Mouse (Mus musculus): ENCODE data around the gene Rnf126. TPM values are rescaled to one million over a fixed set of nuclear protein-coding genes. Genes with fewer than 3 reads are reported as not detected.
A peak's percentile ranks its signal among the peaks of the same experiment; 100 is the strongest.

Gene Rnf126
- polyA plus RNA-seq, 1 experiment from 2014 or later = 62.5 TPM

- 92% methylated on average over 10 of the region's 10 CpGs for WGBS
- H3K9ac ChIP-seq (ENCODE audit: low read length) = no peak overlapping the region
Observed at GRCm38 (mm10) chr10:79738259-79738658, 28.5 kb downstream of the Rnf126 start.

GRCm38 (mm10) chr10:79736706-79737105 is 30.0 kb downstream of the Rnf126 start:
- Histone ChIP-seq H3K36me3 (ENCODE audit: control insufficient read depth, insufficient read depth, low read length) (peaks cover 75% of the 10 kb centered on the region), H3K4me3 (ENCODE audit: control insufficient read depth in 1 of 2, insufficient read depth in 1 of 2, low read depth in 1 of 2, low read length in 2 of 2) (no peak overlapping the region), H3K4me2 (ENCODE audit: low read length) (no peak overlapping the region), H3K4me1 (ENCODE audit: control insufficient read depth in 2 of 2, insufficient read depth in 2 of 2, low read length in 2 of 2) (no peaks in the 10 kb centered on the region), H3K9ac (ENCODE audit: low read length) (no peak overlapping the region), H3K9me3 (ENCODE audit: control insufficient read depth, low read length) (peaks cover 57% of the 10 kb centered on the region), H3K27me3 (ENCODE audit: control insufficient read depth, insufficient read depth, low read length) (peaks cover 8% of the 10 kb centered on the region; the same call in 1 of the 2 replicates), H3K27ac (replicated peaks in 1 of 2; ENCODE audit: control insufficient read depth in 1 of 2, insufficient read depth in 1 of 2, low read depth in 2 of 2, low read length in 2 of 2) (no peak overlapping the region)
- ATAC-seq (ENCODE audit: insufficient number of reproducible peaks, insufficient read depth, low FRiP score, low read depth) = no peak
- 81% methylated on average over 14 of the region's 14 CpGs for WGBS

More at GRCm38 (mm10) chr10:79738259-79738658, 28.5 kb downstream of the Rnf126 start:
- Histone ChIP-seq H3K9me3 (ENCODE audit: control insufficient read depth, low read length) (peaks cover 53% of the 10 kb centered on the region), H3K36me3 (ENCODE audit: control insufficient read depth, insufficient read depth, low read length) (peaks cover 90% of the 10 kb centered on the region), H3K27ac (replicated peaks in 1 of 2; ENCODE audit: control insufficient read depth in 1 of 2, insufficient read depth in 1 of 2, low read depth in 2 of 2, low read length in 2 of 2) (no peak overlapping the region), H3K4me3 (ENCODE audit: control insufficient read depth in 1 of 2, insufficient read depth in 1 of 2, low read depth in 1 of 2, low read length in 2 of 2) (no peak overlapping the region), H3K4me1 (ENCODE audit: control insufficient read depth in 2 of 2, insufficient read depth in 2 of 2, low read length in 2 of 2) (no peaks in the 10 kb centered on the region), H3K4me2 (ENCODE audit: low read length) (no peak overlapping the region), H3K27me3 (ENCODE audit: control insufficient read depth, insufficient read depth, low read length) (peaks cover 8% of the 10 kb centered on the region; the same call in 1 of the 2 replicates)
- ATAC-seq (ENCODE audit: insufficient number of reproducible peaks, insufficient read depth, low FRiP score, low read depth) = no peak

- 25% methylated on average over 42 of the region's 52 CpGs for whole genome bisulfite sequencing
- ATAC-seq (ENCODE audit: insufficient number of reproducible peaks, insufficient read depth, low FRiP score, low read depth) = no peak
- no peaks in the 10 kb centered on the region for H3K4me1 ChIP-seq (ENCODE audit: control insufficient read depth in 2 of 2, insufficient read depth in 2 of 2, low read length in 2 of 2)
- peaks cover 8% of the 10 kb centered on the region; the same call in 1 of the 2 replicates for H3K27me3 ChIP-seq (ENCODE audit: control insufficient read depth, insufficient read depth, low read length)
- H3K27ac ChIP-seq (replicated peaks in 1 of 2; ENCODE audit: control insufficient read depth in 1 of 2, insufficient read depth in 1 of 2, low read depth in 2 of 2, low read length in 2 of 2) = no peak overlapping the region
- H3K4me3 ChIP-seq (ENCODE audit: control insufficient read depth in 1 of 2, insufficient read depth in 1 of 2, low read depth in 1 of 2, low read length in 2 of 2) = no peak overlapping the region
- peaks cover 61% of the 10 kb centered on the region for H3K36me3 ChIP-seq (ENCODE audit: control insufficient read depth, insufficient read depth, low read length)
- H3K9me3 ChIP-seq (ENCODE audit: control insufficient read depth, low read length) = peaks cover 50% of the 10 kb centered on the region
- peak overlapping the region; percentile 25; the same call in 1 of the 2 replicates for H3K4me2 ChIP-seq (ENCODE audit: low read length)
- H3K9ac ChIP-seq (ENCODE audit: low read length) = no peak overlapping the region
Observed at GRCm38 (mm10) chr10:79735361-79735760, 31.4 kb downstream of the Rnf126 start.

DNA sequence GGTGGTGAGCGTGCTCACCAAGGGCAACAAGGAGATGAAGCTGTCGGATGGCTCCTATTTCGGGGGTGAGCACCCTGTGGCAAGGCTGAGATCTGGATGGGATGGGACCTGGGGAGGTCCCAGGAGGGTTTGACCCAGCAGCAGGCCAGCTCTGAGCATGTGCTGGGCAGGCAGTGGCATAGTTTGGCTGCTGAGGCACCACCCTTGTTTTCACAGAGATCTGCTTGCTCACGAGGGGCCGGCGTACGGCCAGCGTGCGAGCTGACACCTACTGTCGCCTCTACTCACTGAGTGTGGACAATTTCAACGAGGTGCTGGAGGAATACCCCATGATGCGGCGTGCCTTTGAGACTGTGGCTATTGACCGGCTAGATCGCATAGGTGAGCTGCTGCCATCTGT is 32.9 kb downstream of the Rnf126 start:
- Histone ChIP-seq H3K36me3 (ENCODE audit: control insufficient read depth, insufficient read depth, low read length) (peaks cover 46% of the 10 kb centered on the region), H3K9ac (ENCODE audit: low read length) (no peak overlapping the region), H3K4me2 (ENCODE audit: low read length) (no peak overlapping the region), H3K9me3 (ENCODE audit: control insufficient read depth, low read length) (peaks cover 35% of the 10 kb centered on the region), H3K27ac (replicated peaks in 1 of 2; ENCODE audit: control insufficient read depth in 1 of 2, insufficient read depth in 1 of 2, low read depth in 2 of 2, low read length in 2 of 2) (no peak overlapping the region), H3K4me1 (ENCODE audit: control insufficient read depth in 2 of 2, insufficient read depth in 2 of 2, low read length in 2 of 2) (peaks cover 2 to 4% of the 10 kb centered on the region in 2 experiments; a peak in 3 of 4 replicates), H3K27me3 (ENCODE audit: control insufficient read depth, insufficient read depth, low read length) (peaks cover 8% of the 10 kb centered on the region; the same call in 1 of the 2 replicates), H3K4me3 (ENCODE audit: control insufficient read depth in 1 of 2, insufficient read depth in 1 of 2, low read depth in 1 of 2, low read length in 2 of 2) (no peak overlapping the region)
- no peak for ATAC-seq (ENCODE audit: insufficient number of reproducible peaks, insufficient read depth, low FRiP score, low read depth)
- 78% methylated on average over 15 of the region's 15 CpGs for WGBS

- Histone ChIP-seq H3K36me3 (ENCODE audit: control insufficient read depth, insufficient read depth, low read length) (peaks cover 33% of the 10 kb centered on the region), H3K4me2 (ENCODE audit: low read length) (no peak overlapping the region), H3K4me1 (ENCODE audit: control insufficient read depth in 2 of 2, insufficient read depth in 2 of 2, low read length in 2 of 2) (peaks cover 2 to 4% of the 10 kb centered on the region in 2 experiments; a peak in 3 of 4 replicates), H3K9me3 (ENCODE audit: control insufficient read depth, low read length) (peaks cover 22% of the 10 kb centered on the region), H3K27me3 (ENCODE audit: control insufficient read depth, insufficient read depth, low read length) (peaks cover 8% of the 10 kb centered on the region; the same call in 1 of the 2 replicates), H3K27ac (replicated peaks in 1 of 2; ENCODE audit: control insufficient read depth in 1 of 2, insufficient read depth in 1 of 2, low read depth in 2 of 2, low read length in 2 of 2) (no peak overlapping the region), H3K4me3 (ENCODE audit: control insufficient read depth in 1 of 2, insufficient read depth in 1 of 2, low read depth in 1 of 2, low read length in 2 of 2) (no peak overlapping the region), H3K9ac (ENCODE audit: low read length) (no peak overlapping the region)
- 95% methylated on average over 1 of the region's 1 CpGs for WGBS
- ATAC-seq (ENCODE audit: insufficient number of reproducible peaks, insufficient read depth, low FRiP score, low read depth) = no peak
Observed at GRCm38 (mm10) chr10:79732500-79732899, 34.3 kb downstream of the Rnf126 start.

DNA sequence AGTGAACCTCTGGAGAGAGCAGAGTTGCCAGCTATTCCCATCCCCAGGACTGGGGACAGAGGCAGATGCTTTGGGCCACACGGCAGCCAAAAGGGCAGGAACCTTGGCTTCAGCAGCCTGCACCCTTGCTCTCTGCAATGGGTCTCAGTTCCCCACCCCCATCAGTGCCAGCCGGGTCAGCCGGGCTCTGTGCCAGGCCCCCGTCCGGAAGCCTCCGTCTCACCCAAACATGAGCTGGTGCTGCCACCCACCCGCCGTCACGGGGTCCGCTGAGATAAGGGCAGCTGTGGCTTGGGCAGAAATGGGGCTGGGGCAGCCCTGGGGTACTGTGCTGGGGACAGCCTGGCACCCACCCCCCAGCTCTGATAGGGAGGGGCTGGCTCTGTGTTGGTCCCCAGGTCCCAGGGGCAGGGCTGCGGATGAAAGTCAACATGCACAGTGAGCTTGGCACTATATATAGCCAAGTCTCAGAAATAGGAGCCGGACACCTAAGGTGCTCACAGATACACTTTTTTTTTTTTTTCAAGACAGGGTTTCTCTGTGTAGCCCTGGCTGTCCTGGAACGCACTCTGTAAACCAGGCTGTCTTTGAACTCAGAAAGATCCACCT is 37.3 kb downstream of the Rnf126 start:
- 63% methylated on average over 13 of the region's 13 CpGs for WGBS
- H3K9me3 ChIP-seq (ENCODE audit: control insufficient read depth, low read length) = peaks cover 4% of the 10 kb centered on the region; the same call in 1 of the 2 replicates
- H3K4me3 ChIP-seq (ENCODE audit: control insufficient read depth in 1 of 2, insufficient read depth in 1 of 2, low read depth in 1 of 2, low read length in 2 of 2) = no peak overlapping the region
- peaks cover 7% of the 10 kb centered on the region for H3K36me3 ChIP-seq (ENCODE audit: control insufficient read depth, insufficient read depth, low read length)
- no peak for ATAC-seq (ENCODE audit: insufficient number of reproducible peaks, insufficient read depth, low FRiP score, low read depth)
- H3K4me1 ChIP-seq (ENCODE audit: control insufficient read depth in 2 of 2, insufficient read depth in 2 of 2, low read length in 2 of 2) = peaks cover 2 to 4% of the 10 kb centered on the region in 2 experiments; a peak in 3 of 4 replicates
- no peaks in the 10 kb centered on the region for H3K27me3 ChIP-seq (ENCODE audit: control insufficient read depth, insufficient read depth, low read length)
- no peak overlapping the region for H3K4me2 ChIP-seq (ENCODE audit: low read length)
- no peak overlapping the region for H3K27ac ChIP-seq (replicated peaks in 1 of 2; ENCODE audit: control insufficient read depth in 1 of 2, insufficient read depth in 1 of 2, low read depth in 2 of 2, low read length in 2 of 2)
- 0 out of 2 replicates have a peak overlapping the region, but pooled peaks have one; percentile 11 for H3K9ac ChIP-seq (ENCODE audit: low read length)

DNA sequence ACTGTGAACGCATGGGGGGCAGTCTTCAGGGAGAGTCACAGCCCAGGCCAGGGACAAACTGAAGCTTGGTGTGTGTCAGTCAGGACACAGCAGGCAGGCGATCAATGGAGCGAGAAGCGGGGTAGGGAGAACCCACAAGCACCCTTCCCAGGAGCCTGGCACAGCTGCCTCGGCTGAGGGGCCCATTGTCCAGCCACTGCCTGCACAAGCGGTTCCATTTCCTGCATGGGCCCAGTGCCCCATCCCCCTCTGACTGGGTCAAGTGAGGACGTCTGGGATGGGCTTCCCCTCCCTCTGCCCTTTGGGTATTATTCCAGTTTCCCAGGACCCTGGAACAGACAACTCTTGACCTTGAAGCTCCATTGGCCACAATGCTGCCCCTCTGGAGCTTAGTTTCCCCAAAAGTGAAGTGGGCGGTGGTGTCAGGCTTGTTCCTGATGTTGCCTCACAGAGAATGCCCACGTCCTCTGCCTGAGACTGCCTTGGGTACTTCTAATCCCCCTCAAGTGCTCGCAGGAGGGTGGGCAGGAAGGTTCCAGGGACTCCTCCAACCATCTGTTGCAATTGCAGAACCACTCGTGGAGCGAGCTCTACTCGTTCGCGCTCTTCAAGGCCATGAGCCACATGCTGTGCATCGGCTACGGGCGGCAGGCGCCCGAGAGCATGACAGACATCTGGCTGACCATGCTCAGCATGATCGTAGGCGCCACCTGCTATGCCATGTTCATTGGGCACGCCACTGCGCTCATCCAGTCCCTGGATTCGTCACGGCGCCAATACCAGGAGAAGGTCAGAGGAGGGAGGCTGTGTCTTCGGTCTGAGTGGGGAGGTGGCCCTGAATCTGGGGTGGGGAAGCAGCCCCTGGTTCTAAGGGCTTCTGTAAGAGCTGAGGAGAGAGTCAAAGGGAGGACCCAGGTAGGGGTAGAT is 38.2 kb downstream of the Rnf126 start:
- H3K36me3 ChIP-seq (ENCODE audit: control insufficient read depth, insufficient read depth, low read length) = no peaks in the 10 kb centered on the region
- WGBS = 67% methylated on average over 28 of the region's 28 CpGs
- H3K9ac ChIP-seq (ENCODE audit: low read length) = no peak overlapping the region
- H3K4me3 ChIP-seq (ENCODE audit: control insufficient read depth in 1 of 2, insufficient read depth in 1 of 2, low read depth in 1 of 2, low read length in 2 of 2) = no peak overlapping the region
- no peak overlapping the region for H3K4me2 ChIP-seq (ENCODE audit: low read length)
- H3K27me3 ChIP-seq (ENCODE audit: control insufficient read depth, insufficient read depth, low read length) = no peaks in the 10 kb centered on the region
- H3K9me3 ChIP-seq (ENCODE audit: control insufficient read depth, low read length) = peaks cover 4% of the 10 kb centered on the region; the same call in 1 of the 2 replicates
- ATAC-seq (ENCODE audit: insufficient number of reproducible peaks, insufficient read depth, low FRiP score, low read depth) = no peak
- peaks cover 6 to 10% of the 10 kb centered on the region in 2 experiments; a peak in 3 of 4 replicates for H3K4me1 ChIP-seq (ENCODE audit: control insufficient read depth in 2 of 2, insufficient read depth in 2 of 2, low read length in 2 of 2)
- no peak overlapping the region for H3K27ac ChIP-seq (replicated peaks in 1 of 2; ENCODE audit: control insufficient read depth in 1 of 2, insufficient read depth in 1 of 2, low read depth in 2 of 2, low read length in 2 of 2)

All from heart, embryonic 14.5 days (tissue).